Mouse (Mus musculus) retina, postnatal 1 day (tissue): ENCODE results near the gene Btbd35f2.
"Not testable (repeated sequence)": the region's sequence is repeated elsewhere in the genome, so short reads cannot be mapped to it uniquely, and the experiment has no call there.

Experiments used
- DNase-seq: peaks from one replicate; pipeline ENCODE4 v3.0.0-alpha.2; 2012

Btbd35f2 gene

DNA sequence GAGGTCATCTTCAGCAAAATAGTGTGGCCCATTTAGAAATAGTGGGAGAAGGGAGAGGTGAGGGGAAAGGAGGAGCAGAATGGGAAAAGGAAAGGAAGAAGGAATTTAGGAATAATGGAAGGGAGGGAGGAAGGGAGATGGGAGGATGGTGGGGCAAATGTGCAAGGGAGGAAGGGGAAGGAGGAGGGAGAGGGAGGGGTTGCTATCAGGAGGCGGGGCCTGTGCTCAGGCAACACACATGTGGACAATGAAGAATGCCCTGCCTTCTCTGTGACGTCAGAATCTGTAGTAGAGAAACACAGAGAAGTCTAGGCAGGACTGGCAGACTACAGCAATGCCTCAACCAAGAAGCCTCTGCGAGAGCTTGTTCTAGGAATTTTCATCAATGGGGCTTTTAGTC lies at the start of gene Btbd35f2:
Btbd35f2 (plus strand) TSS at position 301 of the 400 bp plus-strand sequence.
- DNase-seq = not testable (repeated sequence)
